Mouse (Mus musculus) spleen, postnatal 36 days (tissue): ENCODE measurements around the gene Gm21800.
"Not testable (repeated sequence)": the region's sequence is repeated elsewhere in the genome, so short reads cannot be mapped to it uniquely, and the experiment has no call there.

Experiments
- DNase-seq, 2 experiments: peaks; one replicate each; pipeline ENCODE4 v3.0.0; 2022; ENCODE audit warnings: low spot score in 2 of 2, mixed read lengths in 1 of 2

Gene Gm21800

DNA sequence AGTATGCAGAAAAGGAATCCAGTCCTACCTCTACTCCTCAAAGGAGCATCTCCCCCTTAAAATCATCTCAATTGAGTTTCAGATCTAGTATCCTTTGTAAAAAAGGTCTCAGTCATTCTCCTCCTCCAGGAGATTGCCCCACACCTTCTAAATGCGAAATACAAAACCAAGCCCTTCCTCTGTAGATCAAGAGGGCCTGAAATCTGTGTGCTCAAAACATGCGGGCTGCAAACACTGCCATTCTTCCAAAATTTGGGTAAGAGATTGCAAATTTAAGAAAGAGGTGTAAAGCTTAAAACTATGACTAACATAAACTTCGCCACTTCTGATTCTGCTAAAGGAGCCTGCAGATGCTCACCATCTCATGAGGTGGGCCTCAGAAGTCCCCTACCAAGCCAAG lies at the start of gene Gm21800:
Gene Gm21800 (plus strand): TSS at position 301 of the 400 bp plus-strand sequence.
- not testable (repeated sequence) for DNase-seq
